Mouse (Mus musculus) liver, embryonic 15.5 days (tissue): ENCODE results near the gene Kcnk4. TPM values are rescaled to one million over a fixed set of nuclear protein-coding genes. Genes with fewer than 3 reads are reported as not detected.

ENCODE experiments used
- ATAC-seq: fragments of 200-750 bp; cut with Nextera tagmentation; 2 replicates; pipeline ENCODE4 v1.8.0; 2017; ENCODE audit warnings: moderate number of reproducible peaks, mild to moderate bottlenecking, moderate library complexity; ENCODE audit not compliant: insufficient read depth
- H3K27ac ChIP-seq: fragments of 300-500 bp; sonication (generic); replicated peaks from 2 replicates; pipeline ENCODE4 v1.5.1; 2015; ENCODE audit warnings: mild to moderate bottlenecking, inconsistent platforms
- H3K27me3 ChIP-seq: fragments of 300-500 bp; sonication (generic); 2 replicates; pipeline ENCODE4 v1.6.1; 2015; ENCODE audit warnings: mild to moderate bottlenecking, inconsistent platforms
- H3K36me3 ChIP-seq: fragments of 300-500 bp; sonication (generic); replicated peaks from 2 replicates; pipeline ENCODE4 v1.6.1; 2015; ENCODE audit warnings: moderate library complexity, mild to moderate bottlenecking, inconsistent platforms
- H3K4me1 ChIP-seq: fragments of 300-500 bp; sonication (generic); replicated peaks from 2 replicates; pipeline ENCODE4 v1.6.1; 2015; ENCODE audit warnings: inconsistent platforms
- H3K4me2 ChIP-seq: fragments of 300-500 bp; sonication (generic); 2 replicates; pipeline ENCODE4 v1.6.1; 2015; ENCODE audit warnings: moderate library complexity, mild to moderate bottlenecking, inconsistent platforms
- H3K4me3 ChIP-seq: fragments of 300-500 bp; sonication (generic); replicated peaks from 2 replicates; pipeline ENCODE4 v1.5.1; 2015; ENCODE audit warnings: mild to moderate bottlenecking, inconsistent platforms
- H3K9ac ChIP-seq: fragments of 300-500 bp; sonication (generic); 2 replicates; pipeline ENCODE4 v1.6.1; 2015; ENCODE audit warnings: moderate library complexity, mild to moderate bottlenecking, inconsistent platforms
- H3K9me3 ChIP-seq: fragments of 300-500 bp; sonication (generic); replicated peaks from 2 replicates; pipeline ENCODE4 v1.6.1; 2016; ENCODE audit warnings: inconsistent platforms
- WGBS: fragments of 180-500 bp; shearing (Covaris S2); methylation state at CpG from one replicate; pipeline ENCODE4 v1.1.7; 2015; ENCODE audit warnings: mixed read lengths; ENCODE audit not compliant: insufficient replicate concordance; 5-methylcytosine and 5-hydroxymethylcytosine counted together
- polyA plus RNA-seq: library from polyadenylated mRNA; unstranded; fragments of >200 nt; fragmentation: Nextera tagmentation; extraction: Ambion mirVana; gene quantifications from 2 replicates; pipeline ENCODE4 v1.2.1, GENCODE M21; 2015

Gene Kcnk4
- polyA plus RNA-seq, 1 experiment from 2014 or later = 0.08 TPM

GRCm38 (mm10) chr19:6942764-6943163, 8.4 kb upstream of the Kcnk4 start:
- peak overlapping the region; percentile 89 for H3K27ac ChIP-seq
- no peaks in the 10 kb centered on the region for H3K36me3 ChIP-seq
- peak overlapping the region; percentile 82 for H3K9ac ChIP-seq
- ATAC-seq = no peak
- no peaks in the 10 kb centered on the region for H3K9me3 ChIP-seq
- WGBS = 18% methylated on average over 5 of the region's 5 CpGs
- peaks cover 32% of the 10 kb centered on the region for H3K4me1 ChIP-seq
- H3K4me2 ChIP-seq = peak overlapping the region; percentile 96
- no peaks in the 10 kb centered on the region for H3K27me3 ChIP-seq
- peak overlapping the region; percentile 82 for H3K4me3 ChIP-seq

DNA sequence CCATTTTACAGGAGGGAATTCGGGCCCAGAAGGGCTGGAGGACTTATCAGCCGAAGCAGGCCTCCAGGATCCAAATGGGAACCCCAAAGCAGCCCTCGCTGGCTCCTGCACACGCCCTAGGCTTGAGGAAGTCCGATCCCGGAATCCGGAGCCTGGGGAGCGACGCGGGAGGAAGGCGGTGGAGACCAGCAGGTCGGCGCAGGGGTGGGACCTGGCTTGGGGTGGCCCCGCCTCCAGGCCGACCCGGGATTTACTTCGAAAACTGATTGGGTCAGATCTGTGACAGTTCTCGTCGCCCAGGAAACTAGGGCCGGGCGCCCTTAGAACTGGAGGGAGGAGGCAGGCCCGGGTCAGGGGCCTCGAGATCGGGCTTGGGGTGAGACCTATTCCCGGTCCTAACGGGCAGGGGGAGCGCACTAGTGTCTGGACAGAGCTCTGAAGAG, 8.0 kb upstream of the Kcnk4 start, which contains the start of gene Gpr137:
Gene Gpr137 (minus strand): TSS at position 232 of the 443 bp plus-strand sequence.
- Histone ChIP-seq H3K4me3 (peak within 1 kb of the TSS; percentile 82), H3K27me3 (no peaks in the 10 kb centered on the region), H3K9me3 (no peaks in the 10 kb centered on the region), H3K9ac (peak within 1 kb of the TSS; percentile 82), H3K4me1 (peaks cover 32% of the 10 kb centered on the region), H3K36me3 (no peaks in the 10 kb centered on the region), H3K27ac (peak within 1 kb of the TSS; percentile 89), H3K4me2 (peak within 1 kb of the TSS; percentile 96)
- WGBS = under 1% methylated on average over 27 of the region's 27 CpGs
- peak; percentile 89 for ATAC-seq

DNA sequence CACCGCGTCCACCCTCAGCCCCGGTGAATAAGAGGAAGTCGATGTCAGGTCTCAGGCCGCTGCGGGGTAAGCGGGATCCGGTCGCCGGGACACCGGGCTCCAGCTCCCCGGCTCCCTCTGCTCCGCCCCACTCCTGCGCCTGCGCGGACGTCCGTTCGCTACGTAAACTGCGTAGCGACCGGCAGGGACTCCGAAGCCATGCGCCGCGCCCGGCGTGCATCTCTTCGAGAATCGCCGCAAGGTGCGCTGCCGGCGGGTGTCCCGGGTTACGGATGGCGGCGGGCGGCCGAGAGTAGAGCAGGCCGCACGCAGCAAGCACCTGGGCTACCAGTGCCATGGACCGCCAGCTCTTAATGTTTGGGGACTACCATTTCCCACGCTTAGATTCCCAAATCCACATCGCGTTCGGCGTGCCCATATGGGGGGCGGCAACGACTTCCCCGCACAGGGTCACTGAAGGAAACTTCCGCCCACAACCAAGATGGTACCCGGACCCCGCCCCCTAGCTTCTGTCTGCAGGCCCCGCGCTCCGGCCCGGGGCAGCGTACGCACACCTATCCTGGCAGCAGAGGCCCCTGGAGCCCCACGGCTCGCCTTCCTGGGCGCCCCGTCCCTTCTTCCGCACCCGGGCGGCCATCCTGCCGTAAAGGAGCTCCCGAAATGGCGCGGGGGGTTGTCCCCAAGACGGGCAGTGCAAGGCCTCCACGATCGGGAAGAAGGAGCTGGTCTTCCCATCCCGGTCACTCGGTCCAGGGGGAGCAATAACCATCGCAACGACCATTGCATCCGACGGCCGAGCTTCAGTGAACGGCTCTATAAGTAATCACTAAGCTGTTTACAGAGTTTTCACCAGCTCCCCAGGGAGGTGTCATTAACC, 7.3 kb upstream of the Kcnk4 start, which contains the start of gene Bad:
Gene Bad (plus strand): TSS at position 490 of the 877 bp plus-strand sequence.
- no peaks in the 10 kb centered on the region for H3K27me3 ChIP-seq
- H3K4me1 ChIP-seq = peaks cover 30% of the 10 kb centered on the region
- H3K4me2 ChIP-seq = peak within 1 kb of the TSS; percentile 96
- peak within 1 kb of the TSS; percentile 82 for H3K4me3 ChIP-seq
- WGBS = under 1% methylated on average over 83 of the region's 83 CpGs
- peak within 1 kb of the TSS; percentile 89 for H3K27ac ChIP-seq
- H3K9me3 ChIP-seq = no peaks in the 10 kb centered on the region
- no peaks in the 10 kb centered on the region for H3K36me3 ChIP-seq
- peak; percentile 80 for ATAC-seq
- peak within 1 kb of the TSS; percentile 82 for H3K9ac ChIP-seq

DNA sequence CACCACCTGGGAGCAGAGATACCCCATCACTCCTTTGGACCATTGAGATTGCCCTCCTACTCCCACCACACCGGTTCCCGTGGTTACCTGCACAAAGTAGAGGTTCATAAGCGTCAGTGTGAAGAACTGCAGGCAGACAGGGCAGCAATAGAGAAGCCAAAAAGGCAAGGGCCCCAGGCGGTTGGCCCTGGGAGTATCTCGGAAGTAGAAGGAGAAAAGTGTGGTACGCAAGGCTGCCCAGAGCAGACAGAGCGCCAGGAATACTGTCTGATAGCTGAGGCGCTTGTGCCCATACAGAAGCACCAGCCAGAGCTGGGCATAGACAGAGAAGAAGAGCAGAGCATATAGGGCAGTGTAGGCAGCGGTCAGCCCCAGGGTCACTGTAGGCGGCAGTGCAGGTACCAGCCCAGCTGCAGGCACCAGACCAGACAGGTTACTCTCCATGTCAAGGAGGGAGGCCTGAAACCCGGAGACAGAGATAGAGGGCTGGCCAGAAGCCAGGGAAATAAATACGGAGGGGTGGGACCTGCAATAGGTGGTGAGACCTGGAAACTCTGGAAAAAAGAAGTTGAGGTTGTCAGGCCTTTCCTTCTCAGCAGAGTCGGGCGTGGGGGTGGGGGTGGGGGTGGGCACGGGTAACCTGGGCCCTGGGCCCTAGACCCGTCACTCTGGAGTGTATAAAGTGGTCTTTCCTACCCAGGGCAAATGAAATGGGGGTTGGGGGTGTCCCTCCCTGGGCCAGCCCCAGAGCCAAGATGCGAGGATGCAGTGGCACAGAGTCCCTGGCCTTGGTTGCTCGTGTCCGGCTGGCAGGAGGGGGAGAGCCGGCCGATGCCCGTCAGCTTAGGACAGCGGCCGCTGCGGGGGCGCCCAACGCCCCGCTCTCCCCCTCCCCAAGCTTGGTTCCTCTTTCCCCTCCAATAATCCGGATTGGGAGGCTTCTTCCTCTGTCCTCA, 6.4 kb upstream of the Kcnk4 start:
- Histone ChIP-seq H3K27me3 (peaks cover 8% of the 10 kb centered on the region), H3K9me3 (no peaks in the 10 kb centered on the region), H3K9ac (peak overlapping the region; percentile 68), H3K36me3 (no peaks in the 10 kb centered on the region), H3K4me1 (peaks cover 30% of the 10 kb centered on the region), H3K27ac (peak overlapping the region; percentile 51; the same call in 1 of the 2 replicates), H3K4me2 (peak overlapping the region; percentile 96), H3K4me3 (peak overlapping the region; percentile 82)
- ATAC-seq = no peak
- 22% methylated on average over 29 of the region's 29 CpGs for WGBS

DNA sequence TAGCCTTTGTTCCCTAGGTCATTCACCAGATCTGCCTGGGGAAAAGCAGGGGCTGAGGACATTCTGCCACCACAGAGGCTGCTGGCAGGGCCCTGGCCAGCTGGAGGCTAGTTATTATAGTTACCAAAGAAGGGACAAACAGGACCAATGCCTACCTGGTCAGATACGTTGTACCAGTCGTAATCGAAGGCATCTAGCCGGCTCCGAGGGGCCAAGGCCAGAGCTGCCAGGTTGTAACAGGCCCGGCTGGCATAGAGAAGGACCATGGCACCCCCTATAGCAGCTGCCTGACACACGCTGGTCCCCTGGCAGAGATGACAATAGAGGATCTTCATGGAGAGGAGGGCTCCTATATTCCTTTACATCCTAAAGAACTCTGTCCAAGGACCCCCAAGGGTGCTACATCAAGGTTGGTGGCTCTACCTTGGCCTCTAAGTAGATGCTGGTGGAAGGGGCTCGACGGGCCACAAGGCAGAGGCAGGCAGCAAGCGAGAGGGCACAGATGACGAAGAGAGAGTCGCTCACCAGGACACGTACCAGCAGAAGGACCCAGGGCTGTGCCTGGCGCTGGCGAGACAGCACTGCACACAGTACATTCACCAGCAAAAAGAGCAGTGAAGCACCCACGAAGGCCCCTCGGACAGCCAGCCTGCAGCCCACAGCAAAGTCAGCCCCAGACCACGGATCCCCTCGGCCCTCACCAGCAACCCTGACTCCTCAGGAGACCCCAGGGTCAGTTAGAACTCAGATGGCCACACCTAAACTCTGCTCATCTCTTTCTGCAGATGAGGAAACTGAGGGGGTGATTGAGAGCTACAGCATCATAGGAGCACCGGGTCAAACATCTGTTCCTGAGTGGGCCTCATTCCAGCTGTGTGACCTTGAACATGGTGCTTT, 5.0 kb upstream of the Kcnk4 start:
- Histone ChIP-seq H3K27me3 (peaks cover 21% of the 10 kb centered on the region), H3K27ac (no peak overlapping the region), H3K4me1 (peaks cover 30% of the 10 kb centered on the region), H3K4me2 (no peak overlapping the region), H3K9ac (no peak overlapping the region), H3K9me3 (no peaks in the 10 kb centered on the region), H3K36me3 (no peaks in the 10 kb centered on the region), H3K4me3 (no peak overlapping the region)
- ATAC-seq = no peak
- 79% methylated on average over 20 of the region's 20 CpGs for WGBS

GRCm38 (mm10) chr19:6937541-6938465, 3.5 kb upstream of the Kcnk4 start:
- Histone ChIP-seq H3K4me2 (no peak overlapping the region), H3K27ac (no peak overlapping the region), H3K4me3 (no peak overlapping the region), H3K9me3 (no peaks in the 10 kb centered on the region), H3K4me1 (peaks cover 31% of the 10 kb centered on the region), H3K9ac (no peak overlapping the region), H3K36me3 (no peaks in the 10 kb centered on the region), H3K27me3 (peaks cover 36% of the 10 kb centered on the region)
- ATAC-seq = no peak
- WGBS = 71% methylated on average over 16 of the region's 16 CpGs

GRCm38 (mm10) chr19:6936299-6936698, 2.0 kb upstream of the Kcnk4 start:
- no peak overlapping the region for H3K4me3 ChIP-seq
- H3K27ac ChIP-seq = no peak overlapping the region
- 17% methylated on average over 3 of the region's 3 CpGs for WGBS
- H3K4me2 ChIP-seq = no peak overlapping the region
- ATAC-seq = no peak
- peaks cover 51% of the 10 kb centered on the region for H3K27me3 ChIP-seq
- no peak overlapping the region for H3K9ac ChIP-seq
- no peaks in the 10 kb centered on the region for H3K36me3 ChIP-seq
- H3K9me3 ChIP-seq = no peaks in the 10 kb centered on the region
- peaks cover 21% of the 10 kb centered on the region for H3K4me1 ChIP-seq

GRCm38 (mm10) chr19:6933436-6934194, 700 bp downstream of the Kcnk4 start:
- no peaks in the 10 kb centered on the region for H3K36me3 ChIP-seq
- no peak for ATAC-seq
- no peak overlapping the region for H3K27ac ChIP-seq
- H3K4me3 ChIP-seq = peak overlapping the region; percentile 21
- H3K4me1 ChIP-seq = peaks cover 10% of the 10 kb centered on the region
- H3K27me3 ChIP-seq = peaks cover 78% of the 10 kb centered on the region
- H3K9ac ChIP-seq = no peak overlapping the region
- H3K4me2 ChIP-seq = peak overlapping the region; percentile 48
- 6% methylated on average over 58 of the region's 58 CpGs for WGBS
- H3K9me3 ChIP-seq = no peaks in the 10 kb centered on the region

DNA sequence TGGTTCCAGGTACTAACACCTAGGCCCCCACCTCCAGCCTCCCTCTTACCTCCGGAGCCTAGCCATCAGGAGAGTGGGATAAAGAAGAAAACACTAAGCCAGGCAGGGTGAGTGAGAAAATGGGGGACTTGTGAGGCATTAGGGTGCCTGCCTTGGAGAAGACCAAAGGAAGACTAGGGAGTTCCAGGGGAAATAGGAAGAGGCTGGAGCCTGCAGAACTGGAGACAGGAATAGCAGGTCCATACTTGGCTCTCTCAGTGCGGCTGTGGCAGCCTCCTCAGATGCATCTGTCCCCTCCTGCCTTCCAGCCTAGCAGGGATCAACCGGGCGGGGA, 1.2 kb downstream of the Kcnk4 start:
- no peaks in the 10 kb centered on the region for H3K9me3 ChIP-seq
- peaks cover 84% of the 10 kb centered on the region for H3K27me3 ChIP-seq
- no peak overlapping the region for H3K9ac ChIP-seq
- H3K36me3 ChIP-seq = no peaks in the 10 kb centered on the region
- H3K4me3 ChIP-seq = 0 out of 2 replicates have a peak overlapping the region, but pooled peaks have one; percentile 21
- no peak overlapping the region for H3K4me2 ChIP-seq
- WGBS = 27% methylated on average over 4 of the region's 4 CpGs
- H3K27ac ChIP-seq = no peak overlapping the region
- ATAC-seq = no peak
- peaks cover 10% of the 10 kb centered on the region for H3K4me1 ChIP-seq
